Mouse (Mus musculus) neural tube, embryonic 14.5 days (tissue): Measurements from ENCODE around the gene Trim40. TPM values are rescaled to one million over a fixed set of nuclear protein-coding genes. Genes with fewer than 3 reads are reported as not detected.

Source experiments
- ATAC-seq: fragments of 200-750 bp; cut with Nextera tagmentation; 2 replicates; pipeline ENCODE4 v1.8.0; 2017; ENCODE audit warnings: low read depth, mild to moderate bottlenecking, moderate TSS enrichment, moderate library complexity
- H3K27ac ChIP-seq: fragments of 300-500 bp; sonication (generic); 2 replicates; pipeline ENCODE4 v1.5.1; 2014; ENCODE audit warnings: low read depth, mild to moderate bottlenecking, control low read depth, low read length, moderate library complexity, mixed read lengths
- H3K27me3 ChIP-seq: fragments of 300-500 bp; sonication (generic); 2 replicates; pipeline ENCODE4 v1.6.1; 2014; ENCODE audit warnings: low read length; ENCODE audit not compliant: control insufficient read depth, insufficient read depth
- H3K36me3 ChIP-seq: fragments of 300-500 bp; sonication (generic); 2 replicates; pipeline ENCODE4 v1.6.1; 2014; ENCODE audit warnings: low read length, mixed read lengths; ENCODE audit not compliant: control insufficient read depth, insufficient read depth
- H3K4me1 ChIP-seq: fragments of 300-500 bp; sonication (generic); 2 replicates; pipeline ENCODE4 v1.6.1; 2014; ENCODE audit warnings: low read length; ENCODE audit not compliant: control insufficient read depth, insufficient read depth
- H3K4me2 ChIP-seq: fragments of 300-500 bp; sonication (generic); 2 replicates; pipeline ENCODE4 v1.6.1; 2014; ENCODE audit warnings: mild to moderate bottlenecking, low read depth, low read length, control low read depth
- H3K4me3 ChIP-seq: fragments of 300-500 bp; sonication (generic); 2 replicates; pipeline ENCODE4 v1.5.1; 2014; ENCODE audit warnings: low read depth, low read length, control low read depth, mixed read lengths
- H3K9ac ChIP-seq: fragments of 300-500 bp; sonication (generic); replicated peaks from 2 replicates; pipeline ENCODE4 v1.6.1; 2014; ENCODE audit warnings: low read depth, mild to moderate bottlenecking, control low read depth, low read length, mixed read lengths
- H3K9me3 ChIP-seq: fragments of 300-500 bp; sonication (generic); 2 replicates; pipeline ENCODE4 v1.6.1; 2016; ENCODE audit warnings: low read length; ENCODE audit not compliant: control insufficient read depth
- WGBS: fragments of 180-500 bp; shearing (Covaris S2); extraction: QIAGEN DNeasy Blood & Tissue Kit; methylation state at CpG from one replicate; pipeline ENCODE4 v1.1.7; 2014; 5-methylcytosine and 5-hydroxymethylcytosine counted together
- polyA plus RNA-seq: library from polyadenylated mRNA; unstranded; fragments of >200 nt; fragmentation: Nextera tagmentation; extraction: Ambion mirVana; gene quantifications from 2 replicates; pipeline ENCODE4 v1.2.1, GENCODE M21; 2014

Gene Trim40
- polyA plus RNA-seq, 1 experiment from 2014 or later, result not detected

- H3K27ac ChIP-seq, result peak within 1 kb of the TSS; percentile 94
- H3K4me3 ChIP-seq, result peak within 1 kb of the TSS; percentile 75
- H3K27me3 ChIP-seq, result no peaks in the 10 kb centered on the region
- H3K4me1 ChIP-seq, result peaks cover 5% of the 10 kb centered on the region
- H3K36me3 ChIP-seq, result no peaks in the 10 kb centered on the region
- ATAC-seq, result peak; percentile 99
- H3K4me2 ChIP-seq, result peak within 1 kb of the TSS; percentile 63
- H3K9ac ChIP-seq, result peak within 1 kb of the TSS; percentile 88
- WGBS, result under 1% methylated on average over 58 of the region's 58 CpGs
- H3K9me3 ChIP-seq, result no peaks in the 10 kb centered on the region
Measured at GRCm38 (mm10) chr17:36836874-36837647, 52.9 kb downstream of the Trim40 start, which contains the start of gene Trim26. Gene Trim26, plus strand, starts transcription at chr17:36837134.

- Histone ChIP-seq H3K27me3 (no peaks in the 10 kb centered on the region), H3K9me3 (no peaks in the 10 kb centered on the region), H3K4me2 (peak overlapping the region; percentile 63), H3K4me3 (peak overlapping the region; percentile 75), H3K9ac (peak overlapping the region; percentile 88), H3K4me1 (peaks cover 5% of the 10 kb centered on the region), H3K36me3 (no peaks in the 10 kb centered on the region), H3K27ac (peak overlapping the region; percentile 94)
- peak; percentile 19 for ATAC-seq
- 22% methylated on average over 3 of the region's 3 CpGs for WGBS
Measured at GRCm38 (mm10) chr17:36836427-36836812, 53.5 kb downstream of the Trim40 start.

- 38% methylated on average over 12 of the region's 12 CpGs for WGBS
Measured at GRCm38 (mm10) chr17:36835591-36836426, 54.1 kb downstream of the Trim40 start.

GRCm38 (mm10) chr17:36832694-36833093 lies 57.2 kb downstream of the Trim40 start:
- Histone ChIP-seq H3K4me2 (no peak overlapping the region), H3K9me3 (no peaks in the 10 kb centered on the region), H3K27me3 (no peaks in the 10 kb centered on the region), H3K27ac (no peak overlapping the region), H3K36me3 (no peaks in the 10 kb centered on the region), H3K9ac (no peak overlapping the region), H3K4me1 (peaks cover 1% of the 10 kb centered on the region), H3K4me3 (no peak overlapping the region)
- no peak for ATAC-seq
- 60% methylated on average over 4 of the region's 4 CpGs for WGBS

More at GRCm38 (mm10) chr17:36835591-36836426, 54.1 kb downstream of the Trim40 start:
- Histone ChIP-seq H3K4me1 (peaks cover 5% of the 10 kb centered on the region), H3K4me2 (peak overlapping the region; percentile 63; the same call in 1 of the 2 replicates), H3K9ac (no peak overlapping the region), H3K4me3 (no peak overlapping the region), H3K36me3 (no peaks in the 10 kb centered on the region), H3K27me3 (no peaks in the 10 kb centered on the region), H3K9me3 (no peaks in the 10 kb centered on the region), H3K27ac (no peak overlapping the region)
- ATAC-seq, result 0 out of 2 replicates have a peak, but pooled peaks have one; percentile 2

Other genes starting within 250 kb of the Trim40 start
- not detected in 2 replicates for gene H2-M9, start 247.5 kb downstream of the Trim40 start, polyA plus RNA-seq
- gene H2-M1, start 217.9 kb downstream of the Trim40 start, polyA plus RNA-seq, result not detected in 2 replicates
- not detected in 2 replicates for gene H2-M10.5, start 117.2 kb downstream of the Trim40 start, polyA plus RNA-seq
- not detected in 2 replicates for gene H2-M10.6, start 78.0 kb downstream of the Trim40 start, polyA plus RNA-seq
- gene Trim26, start 53.0 kb downstream of the Trim40 start, polyA plus RNA-seq, result 42.2 and 47.2 TPM in 2 replicates
- 0.25 and 0.90 TPM in 2 replicates for gene Trim15, start 22.9 kb downstream of the Trim40 start, polyA plus RNA-seq
- 1.1 and 1.3 TPM in 2 replicates for gene Trim10, start 20.5 kb downstream of the Trim40 start, polyA plus RNA-seq
- not detected in 2 replicates for gene Trim31, start 8.0 kb upstream of the Trim40 start, polyA plus RNA-seq
- gene Rnf39, start 52.8 kb upstream of the Trim40 start, polyA plus RNA-seq, result 1.0 and 2.0 TPM in 2 replicates
- gene Ppp1r11, start 61.6 kb upstream of the Trim40 start, polyA plus RNA-seq, result 174 and 195 TPM in 2 replicates
- gene Znrd1, start 68.4 kb upstream of the Trim40 start, polyA plus RNA-seq, result 61.8 and 64.9 TPM in 2 replicates
- 4.6 and 4.8 TPM in 2 replicates for gene Znrd1as, start 68.5 kb upstream of the Trim40 start, polyA plus RNA-seq
- 0.32 and 0.53 TPM in 2 replicates for gene 2410137M14Rik, start 91.1 kb upstream of the Trim40 start, polyA plus RNA-seq
- gene H2-M5, start 99.4 kb upstream of the Trim40 start, polyA plus RNA-seq, result 1.3 and 2.1 TPM in 2 replicates
- gene Zfp57, start 111.0 kb upstream of the Trim40 start, polyA plus RNA-seq, result 289 and 326 TPM in 2 replicates
- gene Mog, start 133.3 kb upstream of the Trim40 start, polyA plus RNA-seq, result 2.4 and 2.6 TPM in 2 replicates
- 78.9 and 103 TPM in 2 replicates for gene Gabbr1, start 155.8 kb upstream of the Trim40 start, polyA plus RNA-seq
- gene Olfr90, start 198.4 kb upstream of the Trim40 start, polyA plus RNA-seq, result 0.12 TPM in 1 of 2 replicates, not detected in the other
- 0.13 TPM in 1 of 2 replicates, not detected in the other for gene Olfr91, start 208.2 kb upstream of the Trim40 start, polyA plus RNA-seq
- not detected in 2 replicates for gene Olfr92, start 230.0 kb upstream of the Trim40 start, polyA plus RNA-seq